Mouse (Mus musculus): ENCODE results near the gene Cldn9. TPM values are rescaled to one million over a fixed set of nuclear protein-coding genes. Genes with fewer than 3 reads are reported as not detected.

Cldn9 gene
- 0.09 and 0.68 TPM in 2 replicates for polyA plus RNA-seq (2015; fragmentation: Nextera tagmentation; extraction: Ambion mirVana)

GRCm38 (mm10) chr17:23683856-23684672, at the start of gene Cldn9:
Gene Cldn9, minus strand, starts transcription at chr17:23684026.
- WGBS, result 27% methylated on average over 15 of the region's 15 CpGs
- Histone ChIP-seq H3K9ac (no peak within 1 kb of the TSS), H3K27ac (no peak within 1 kb of the TSS), H3K4me3 (no peak within 1 kb of the TSS), H3K9me3 (replicated peaks) (no peaks in the 10 kb centered on the region), H3K4me2 (no peak within 1 kb of the TSS), H3K27me3 (peaks cover 66% of the 10 kb centered on the region), H3K36me3 (no peaks in the 10 kb centered on the region), H3K4me1 (replicated peaks) (peaks cover 6% of the 10 kb centered on the region)
- ATAC-seq (replicated peaks; ENCODE audit: insufficient number of reproducible peaks, insufficient read depth, low FRiP score, low read depth), result peak; percentile 47; the same call in 1 of the 2 replicates

- H3K4me1 ChIP-seq (replicated peaks), result peaks cover 13% of the 10 kb centered on the region
- no peak overlapping the region for H3K9ac ChIP-seq
- no peaks in the 10 kb centered on the region for H3K9me3 ChIP-seq (replicated peaks)
- WGBS, result 45% methylated on average over 1 of the region's 1 CpGs
- no peak overlapping the region for H3K27ac ChIP-seq
- no peaks in the 10 kb centered on the region for H3K27me3 ChIP-seq
- no peak for ATAC-seq (replicated peaks; ENCODE audit: insufficient number of reproducible peaks, insufficient read depth, low FRiP score, low read depth)
- no peaks in the 10 kb centered on the region for H3K36me3 ChIP-seq
- no peak overlapping the region for H3K4me3 ChIP-seq
- H3K4me2 ChIP-seq, result no peak overlapping the region
Observed at GRCm38 (mm10) chr17:23730441-23730840, 46.6 kb upstream of the Cldn9 start.

GRCm38 (mm10) chr17:23726758-23727142, 42.9 kb upstream of the Cldn9 start:
- peak; percentile 89 for ATAC-seq (replicated peaks; ENCODE audit: insufficient number of reproducible peaks, insufficient read depth, low FRiP score, low read depth)
- H3K36me3 ChIP-seq, result no peaks in the 10 kb centered on the region
- 0% methylated on average over 20 of the region's 20 CpGs for WGBS
- no peaks in the 10 kb centered on the region for H3K27me3 ChIP-seq
- H3K4me3 ChIP-seq, result peak overlapping the region; percentile 65
- no peaks in the 10 kb centered on the region for H3K9me3 ChIP-seq (replicated peaks)
- H3K4me1 ChIP-seq (replicated peaks), result peaks cover 14% of the 10 kb centered on the region
- peak overlapping the region; percentile 83 for H3K27ac ChIP-seq
- peak overlapping the region; percentile 74 for H3K9ac ChIP-seq
- H3K4me2 ChIP-seq, result peak overlapping the region; percentile 68

GRCm38 (mm10) chr17:23725999-23726757, 42.4 kb upstream of the Cldn9 start, which contains the start of gene Pkmyt1:
Gene Pkmyt1, plus strand, starts transcription at chr17:23726336.
- Histone ChIP-seq H3K4me2 (peak within 1 kb of the TSS; percentile 68), H3K9me3 (replicated peaks) (no peaks in the 10 kb centered on the region), H3K36me3 (no peaks in the 10 kb centered on the region), H3K4me1 (replicated peaks) (peaks cover 14% of the 10 kb centered on the region), H3K27ac (peak within 1 kb of the TSS; percentile 83), H3K27me3 (no peaks in the 10 kb centered on the region), H3K4me3 (peak within 1 kb of the TSS; percentile 65), H3K9ac (peak within 1 kb of the TSS; percentile 74)
- peak; percentile 93 for ATAC-seq (replicated peaks; ENCODE audit: insufficient number of reproducible peaks, insufficient read depth, low FRiP score, low read depth)
- WGBS, result 1% methylated on average over 72 of the region's 73 CpGs

- no peaks in the 10 kb centered on the region for H3K36me3 ChIP-seq
- H3K4me1 ChIP-seq (replicated peaks), result peaks cover 14% of the 10 kb centered on the region
- WGBS, result 55% methylated on average over 4 of the region's 4 CpGs
- no peaks in the 10 kb centered on the region for H3K9me3 ChIP-seq (replicated peaks)
- peak overlapping the region; percentile 68 for H3K4me2 ChIP-seq
- peak overlapping the region; percentile 65 for H3K4me3 ChIP-seq
- peak overlapping the region; percentile 70 for H3K27ac ChIP-seq
- no peak for ATAC-seq (replicated peaks; ENCODE audit: insufficient number of reproducible peaks, insufficient read depth, low FRiP score, low read depth)
- H3K27me3 ChIP-seq, result no peaks in the 10 kb centered on the region
- peak overlapping the region; percentile 57; the same call in 1 of the 2 replicates for H3K9ac ChIP-seq
Observed at GRCm38 (mm10) chr17:23725477-23725876, 41.7 kb upstream of the Cldn9 start.

GRCm38 (mm10) chr17:23722376-23723125, 38.7 kb upstream of the Cldn9 start, which contains the start of gene 1520401A03Rik:
Gene 1520401A03Rik, minus strand, starts transcription at chr17:23722783.
- H3K27ac ChIP-seq, result no peak within 1 kb of the TSS
- no peak within 1 kb of the TSS for H3K4me3 ChIP-seq
- H3K36me3 ChIP-seq, result no peaks in the 10 kb centered on the region
- no peak within 1 kb of the TSS for H3K9ac ChIP-seq
- peaks cover 14% of the 10 kb centered on the region for H3K4me1 ChIP-seq (replicated peaks)
- H3K9me3 ChIP-seq (replicated peaks), result no peaks in the 10 kb centered on the region
- no peak within 1 kb of the TSS for H3K4me2 ChIP-seq
- H3K27me3 ChIP-seq, result 0 out of 2 replicates have a peak, but pooled peaks cover 3% of the 10 kb centered on the region
- no peak for ATAC-seq (replicated peaks; ENCODE audit: insufficient number of reproducible peaks, insufficient read depth, low FRiP score, low read depth)
- WGBS, result 56% methylated on average over 7 of the region's 7 CpGs

- no peaks in the 10 kb centered on the region for H3K36me3 ChIP-seq
- no peak overlapping the region for H3K27ac ChIP-seq
- H3K27me3 ChIP-seq, result 0 out of 2 replicates have a peak, but pooled peaks cover 3% of the 10 kb centered on the region
- H3K4me1 ChIP-seq (replicated peaks), result peaks cover 8% of the 10 kb centered on the region
- ATAC-seq (replicated peaks; ENCODE audit: insufficient number of reproducible peaks, insufficient read depth, low FRiP score, low read depth), result no peak
- no peaks in the 10 kb centered on the region for H3K9me3 ChIP-seq (replicated peaks)
- 80% methylated on average over 2 of the region's 2 CpGs for WGBS
- no peak overlapping the region for H3K4me3 ChIP-seq
- H3K9ac ChIP-seq, result no peak overlapping the region
- no peak overlapping the region for H3K4me2 ChIP-seq
Observed at GRCm38 (mm10) chr17:23721886-23722285, 38.1 kb upstream of the Cldn9 start.

GRCm38 (mm10) chr17:23719455-23719854, 35.6 kb upstream of the Cldn9 start:
- H3K4me3 ChIP-seq, result no peak overlapping the region
- no peak for ATAC-seq (replicated peaks; ENCODE audit: insufficient number of reproducible peaks, insufficient read depth, low FRiP score, low read depth)
- H3K9me3 ChIP-seq (replicated peaks), result no peaks in the 10 kb centered on the region
- H3K4me2 ChIP-seq, result no peak overlapping the region
- no peaks in the 10 kb centered on the region for H3K36me3 ChIP-seq
- H3K4me1 ChIP-seq (replicated peaks), result no peaks in the 10 kb centered on the region
- 0 out of 2 replicates have a peak, but pooled peaks cover 3% of the 10 kb centered on the region for H3K27me3 ChIP-seq
- H3K27ac ChIP-seq, result no peak overlapping the region
- WGBS, result 22% methylated on average over 1 of the region's 1 CpGs
- H3K9ac ChIP-seq, result no peak overlapping the region

- H3K9me3 ChIP-seq (replicated peaks), result no peaks in the 10 kb centered on the region
- ATAC-seq (replicated peaks; ENCODE audit: insufficient number of reproducible peaks, insufficient read depth, low FRiP score, low read depth), result no peak
- H3K36me3 ChIP-seq, result no peaks in the 10 kb centered on the region
- no peak overlapping the region for H3K4me3 ChIP-seq
- no peaks in the 10 kb centered on the region for H3K4me1 ChIP-seq (replicated peaks)
- 0 out of 2 replicates have a peak, but pooled peaks cover 3% of the 10 kb centered on the region for H3K27me3 ChIP-seq
- no peak overlapping the region for H3K27ac ChIP-seq
- H3K9ac ChIP-seq, result no peak overlapping the region
- no peak overlapping the region for H3K4me2 ChIP-seq
- WGBS, result 58% methylated on average over 2 of the region's 2 CpGs
Observed at GRCm38 (mm10) chr17:23717003-23717402, 33.2 kb upstream of the Cldn9 start.

GRCm38 (mm10) chr17:23706212-23706611, 22.4 kb upstream of the Cldn9 start:
- no peaks in the 10 kb centered on the region for H3K36me3 ChIP-seq
- no peaks in the 10 kb centered on the region for H3K4me1 ChIP-seq (replicated peaks)
- no peak overlapping the region for H3K27ac ChIP-seq
- WGBS, result 2% methylated on average over 3 of the region's 3 CpGs
- no peak overlapping the region for H3K4me2 ChIP-seq
- peaks cover 21% of the 10 kb centered on the region for H3K27me3 ChIP-seq
- H3K9ac ChIP-seq, result no peak overlapping the region
- H3K4me3 ChIP-seq, result no peak overlapping the region
- no peaks in the 10 kb centered on the region for H3K9me3 ChIP-seq (replicated peaks)
- 0 out of 2 replicates have a peak, but pooled peaks have one; percentile 16 for ATAC-seq (replicated peaks; ENCODE audit: insufficient number of reproducible peaks, insufficient read depth, low FRiP score, low read depth)
